Mouse (Mus musculus) layer of hippocampus, adult 9-11 months (tissue): ENCODE data around the gene Syne1.
A peak's percentile ranks its signal among the peaks of the same experiment; 100 is the strongest.

Source experiments
- DNase-seq: peaks from one replicate; pipeline ENCODE4 v3.0.0; 2022

Gene Syne1

GRCm38 (mm10) chr10:5288716-5289574, 262.3 kb downstream of the Syne1 start:
- DNase-seq = peak; percentile 83

GRCm38 (mm10) chr10:5288262-5288661, 263.0 kb downstream of the Syne1 start:
- no peak for DNase-seq

DNA sequence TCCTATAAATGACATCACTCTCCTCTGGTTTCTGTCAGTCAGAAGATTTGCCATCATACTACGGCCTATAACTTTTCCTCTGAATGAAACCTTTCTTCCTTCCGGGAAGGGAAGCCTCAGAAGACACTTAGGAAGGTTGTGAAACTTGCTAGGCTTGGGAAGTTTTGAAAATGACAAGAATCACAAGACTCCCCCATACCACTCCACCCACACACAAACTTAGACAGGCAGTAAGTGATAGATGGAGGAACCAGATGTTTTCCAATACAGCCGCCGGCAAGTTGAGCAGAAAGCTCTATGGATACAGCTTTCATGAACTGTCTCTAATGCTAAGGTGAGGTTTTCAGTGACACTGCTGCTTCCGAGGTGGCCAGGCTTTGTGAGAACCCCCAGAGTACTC, 275.5 kb downstream of the Syne1 start:
- no peak for DNase-seq

DNA sequence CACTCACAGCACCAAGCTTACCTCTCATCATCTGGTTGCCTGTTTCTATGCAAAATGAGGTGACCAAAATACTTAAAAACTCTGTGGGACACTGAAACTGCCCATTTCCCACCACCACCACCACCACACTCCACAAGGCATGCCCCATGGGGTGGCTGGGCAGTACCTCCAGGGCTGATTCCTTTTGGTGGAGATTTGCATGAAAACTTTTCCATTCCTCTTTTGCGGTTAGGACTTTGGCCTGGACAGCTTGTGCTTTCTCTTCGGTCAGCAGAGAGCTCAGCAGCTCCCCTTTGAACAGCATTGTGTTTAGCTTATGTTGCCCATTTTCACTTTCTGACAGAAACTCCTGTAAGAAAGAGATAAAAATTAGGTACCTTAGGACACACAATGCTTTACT, 280.6 kb downstream of the Syne1 start:
- no peak for DNase-seq

- no peak for DNase-seq
Measured at GRCm38 (mm10) chr10:5264418-5264817, 286.9 kb downstream of the Syne1 start.

DNA sequence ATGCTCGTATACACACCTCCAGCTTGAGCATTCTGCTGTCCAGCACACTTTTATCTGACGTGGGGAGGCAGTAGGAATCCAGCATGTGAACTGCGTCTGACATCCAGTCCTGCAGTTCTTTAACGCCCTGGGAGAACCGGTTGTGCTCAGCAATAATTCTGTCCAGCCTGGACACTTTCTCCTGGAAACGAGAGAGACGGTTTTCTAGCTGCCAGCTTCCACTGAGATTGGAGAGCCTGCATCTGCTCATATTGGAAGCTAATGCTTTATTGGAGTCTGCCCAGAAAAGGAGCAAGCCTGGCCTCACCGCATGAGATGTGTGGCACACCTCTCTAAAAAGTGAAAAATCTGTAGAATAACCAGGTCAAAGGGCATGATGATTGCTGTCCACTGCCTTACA, 288.6 kb downstream of the Syne1 start:
- DNase-seq = no peak

GRCm38 (mm10) chr10:5256686-5257085, 294.6 kb downstream of the Syne1 start:
- no peak for DNase-seq

- no peak for DNase-seq
Measured at GRCm38 (mm10) chr10:5253752-5254151, 297.5 kb downstream of the Syne1 start.

- no peak for DNase-seq
Measured at GRCm38 (mm10) chr10:5250702-5251101, 300.6 kb downstream of the Syne1 start.

GRCm38 (mm10) chr10:5239680-5240079, 311.6 kb downstream of the Syne1 start:
- no peak for DNase-seq

DNA sequence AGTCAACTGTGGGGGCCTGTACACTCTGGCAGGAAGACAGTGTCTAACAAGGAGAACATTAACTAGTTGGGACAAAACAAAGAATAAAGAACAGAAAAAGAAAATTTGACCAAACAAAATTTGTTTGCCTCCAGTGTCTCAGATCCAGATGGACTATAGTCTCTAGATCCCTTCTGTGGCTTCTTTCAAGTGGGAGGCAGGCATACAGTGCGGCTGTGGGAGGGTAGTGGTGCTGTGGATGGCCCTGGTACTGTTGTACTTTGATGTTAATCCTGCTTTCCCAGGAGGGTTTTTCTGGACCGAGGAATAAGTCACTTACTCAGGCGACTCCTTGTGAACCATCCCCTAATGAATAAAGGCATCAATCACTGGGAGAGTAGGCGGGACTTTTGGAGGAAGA, 314.4 kb downstream of the Syne1 start:
- no peak for DNase-seq

DNA sequence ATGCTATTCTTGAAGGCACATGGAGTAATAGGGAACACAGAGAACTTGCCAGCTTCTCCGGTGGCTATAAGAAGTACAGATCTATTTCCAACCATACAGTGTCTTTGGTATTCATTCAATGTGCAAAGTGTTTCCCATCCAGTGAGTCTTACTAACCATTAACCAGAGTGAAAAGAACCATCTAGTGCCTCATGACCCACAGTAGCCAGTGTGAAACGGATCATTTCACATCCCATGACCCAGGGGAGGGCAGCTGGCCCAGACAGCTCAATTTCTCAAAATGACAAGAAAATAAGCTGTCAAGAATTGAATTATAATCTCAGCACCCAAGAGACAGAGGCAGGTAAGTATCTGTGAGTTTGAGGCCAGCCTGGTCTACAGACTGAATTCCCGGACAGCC, 315.1 kb downstream of the Syne1 start:
- no peak for DNase-seq

GRCm38 (mm10) chr10:5234721-5235501, 316.4 kb downstream of the Syne1 start:
- DNase-seq = peak; percentile 23

- DNase-seq = no peak
Measured at GRCm38 (mm10) chr10:5229129-5229528, 322.2 kb downstream of the Syne1 start.

- DNase-seq = peak; percentile 38
Measured at GRCm38 (mm10) chr10:5227395-5228076, 323.7 kb downstream of the Syne1 start.

GRCm38 (mm10) chr10:5215943-5216342, 335.3 kb downstream of the Syne1 start:
- no peak for DNase-seq

- DNase-seq = no peak
Measured at GRCm38 (mm10) chr10:5207905-5208641, 343.2 kb downstream of the Syne1 start.

GRCm38 (mm10) chr10:5205977-5206376, 345.3 kb downstream of the Syne1 start:
- DNase-seq = no peak

GRCm38 (mm10) chr10:5205570-5205969, 345.7 kb downstream of the Syne1 start:
- DNase-seq = no peak

GRCm38 (mm10) chr10:5203837-5204236, 347.4 kb downstream of the Syne1 start:
- DNase-seq = peak; percentile 89

DNA sequence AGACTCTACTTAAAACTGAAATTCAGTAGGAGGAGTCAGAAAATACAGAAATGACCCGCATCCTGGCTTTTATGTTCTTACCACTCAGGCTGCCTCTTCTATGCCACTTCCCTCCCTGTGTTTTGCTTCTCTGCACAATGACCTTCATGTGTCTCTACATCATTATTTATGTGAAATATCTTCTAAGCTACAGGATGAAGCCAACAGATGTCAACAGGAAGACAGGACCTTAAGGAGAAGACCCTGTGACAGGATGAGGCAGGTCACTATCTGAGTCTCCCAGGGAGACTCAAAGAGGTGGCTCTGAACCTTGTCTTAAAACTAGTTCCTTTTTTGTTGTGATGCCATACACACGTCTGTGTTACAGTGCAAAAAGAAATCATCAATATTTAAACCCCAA, 353.9 kb downstream of the Syne1 start:
- DNase-seq = no peak

DNA sequence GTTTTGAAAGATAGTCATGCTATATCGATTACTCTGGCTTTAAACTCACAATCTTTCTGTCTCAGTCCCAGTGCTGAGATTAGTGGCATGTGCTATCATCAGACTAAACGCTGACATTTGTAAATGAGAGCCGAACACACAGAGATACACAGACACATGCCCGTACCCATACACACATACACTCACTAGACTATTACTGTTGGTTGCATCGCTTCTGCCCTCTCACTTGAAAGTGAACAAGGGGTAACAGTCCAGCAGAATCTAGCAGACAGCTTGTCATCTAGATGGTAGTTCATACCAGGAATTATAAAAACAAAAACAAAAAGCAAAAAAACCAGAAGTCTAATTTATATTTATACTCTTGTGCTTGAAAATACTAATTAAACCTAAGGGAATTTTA, 355.0 kb downstream of the Syne1 start:
- no peak for DNase-seq

GRCm38 (mm10) chr10:5195288-5195687, 356.0 kb downstream of the Syne1 start:
- DNase-seq = no peak
